Mouse (Mus musculus) T-helper 17 cell (primary cell): ENCODE measurements around the gene Csmd2.

Experiments used
- in situ Hi-C, 2 experiments: fragments of 300-600 bp; cut with MboI, MseI; formaldehyde crosslinking; loops; 1 replicate in 1 of 2; 2 replicates in 1 of 2; pipeline ENCODE4 v1.15.1; 2025; ENCODE audit warnings: high pct_unique_total_duplicates in 2 of 2

Gene Csmd2

DNA sequence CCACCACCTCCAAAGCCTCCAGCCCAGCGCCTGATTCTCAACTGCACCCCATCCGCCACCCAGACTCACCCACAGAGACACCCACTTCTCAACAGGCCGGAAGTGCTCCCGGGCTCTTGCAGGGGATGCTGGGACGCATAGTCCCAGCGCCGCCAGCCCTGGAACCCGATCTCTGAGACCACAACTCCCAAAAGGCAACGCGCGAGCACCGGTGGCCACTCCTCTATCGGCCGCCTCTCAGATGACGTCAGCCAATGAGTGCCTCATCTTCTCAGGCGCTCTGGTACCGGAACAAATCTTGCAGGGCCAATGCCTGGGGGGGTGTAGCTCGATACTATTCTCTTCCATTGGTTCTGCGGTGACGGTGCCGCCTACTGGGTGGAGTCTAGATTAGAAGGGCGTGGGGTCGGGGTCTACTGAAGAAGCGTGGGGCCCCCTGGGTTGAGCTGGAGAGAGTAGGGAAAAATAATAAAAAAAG lies 622.3 kb downstream of the Csmd2 start, which contains the start of gene Zscan20:
TSS of gene Zscan20 (minus strand) at position 174 of the 478 bp plus-strand sequence.
- in situ Hi-C loops, result loop anchor here (5.0 to 10.0 kb wide), 4 partner anchors 102 to 245 kb away; no protein-coding TSS in a partner anchor

DNA sequence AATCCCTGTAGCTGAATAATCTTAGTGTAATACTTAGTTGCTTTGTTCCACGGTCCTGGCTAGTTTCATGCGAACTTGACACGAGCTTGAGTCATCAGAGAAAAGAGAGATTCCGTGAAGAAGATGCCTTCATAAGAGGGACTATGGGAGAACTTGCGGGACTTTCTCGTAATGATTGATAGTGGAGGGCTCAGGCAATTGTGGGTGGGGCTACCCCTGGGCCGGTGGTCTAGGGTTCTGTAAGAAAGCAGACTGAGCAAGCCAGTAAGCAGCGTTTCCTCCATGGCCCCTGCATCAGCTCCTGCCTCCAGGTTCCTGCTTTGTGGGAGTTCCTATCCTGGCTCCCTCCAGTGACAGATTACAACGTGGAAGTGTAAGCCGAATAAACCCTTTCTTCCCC lies 623.0 kb downstream of the Csmd2 start:
- in situ Hi-C loops, result loop anchor here (5.0 to 10.0 kb wide), 4 partner anchors 102 to 244 kb away; no protein-coding TSS in a partner anchor

GRCm38 (mm10) chr4:128611726-128612125 lies 624.1 kb downstream of the Csmd2 start:
- in situ Hi-C loops, result loop anchor here (5.0 to 10.0 kb wide), 4 partner anchors 101 to 243 kb away; no protein-coding TSS in a partner anchor

- in situ Hi-C loops, result loop anchor here (5.0 to 10.0 kb wide), 4 partner anchors 99 to 241 kb away; no protein-coding TSS in a partner anchor
Measured at GRCm38 (mm10) chr4:128613326-128613725, 625.7 kb downstream of the Csmd2 start.

DNA sequence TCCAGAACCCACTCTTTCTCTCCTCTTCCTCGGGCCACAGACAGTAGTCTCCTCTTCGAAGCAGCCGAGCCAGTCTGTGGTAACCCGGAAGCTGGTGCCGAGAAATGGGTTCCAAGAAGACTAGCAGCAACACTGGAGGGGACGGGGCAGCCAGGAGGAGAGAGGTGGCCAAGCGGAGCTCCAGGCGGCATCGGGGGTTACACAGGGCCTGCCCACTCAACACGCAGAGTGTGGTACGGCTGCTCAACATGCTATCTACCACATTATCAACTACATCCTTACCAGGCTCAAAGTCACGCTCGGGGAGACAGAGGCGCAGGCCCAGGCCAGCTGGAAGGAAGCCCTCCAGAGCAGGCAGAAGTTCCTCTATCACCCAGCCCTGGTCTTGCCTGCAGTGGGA lies 628.1 kb downstream of the Csmd2 start:
- in situ Hi-C loops, result loop anchor here (10.0 kb wide), 2 partner anchors 159 to 239 kb away; no protein-coding TSS in a partner anchor
